Mouse (Mus musculus): ENCODE measurements around the gene Atp5g1.
"Not testable (repeated sequence)": the region's sequence is repeated elsewhere in the genome, so short reads cannot be mapped to it uniquely, and the experiment has no call there.

Gene Atp5g1

DNA sequence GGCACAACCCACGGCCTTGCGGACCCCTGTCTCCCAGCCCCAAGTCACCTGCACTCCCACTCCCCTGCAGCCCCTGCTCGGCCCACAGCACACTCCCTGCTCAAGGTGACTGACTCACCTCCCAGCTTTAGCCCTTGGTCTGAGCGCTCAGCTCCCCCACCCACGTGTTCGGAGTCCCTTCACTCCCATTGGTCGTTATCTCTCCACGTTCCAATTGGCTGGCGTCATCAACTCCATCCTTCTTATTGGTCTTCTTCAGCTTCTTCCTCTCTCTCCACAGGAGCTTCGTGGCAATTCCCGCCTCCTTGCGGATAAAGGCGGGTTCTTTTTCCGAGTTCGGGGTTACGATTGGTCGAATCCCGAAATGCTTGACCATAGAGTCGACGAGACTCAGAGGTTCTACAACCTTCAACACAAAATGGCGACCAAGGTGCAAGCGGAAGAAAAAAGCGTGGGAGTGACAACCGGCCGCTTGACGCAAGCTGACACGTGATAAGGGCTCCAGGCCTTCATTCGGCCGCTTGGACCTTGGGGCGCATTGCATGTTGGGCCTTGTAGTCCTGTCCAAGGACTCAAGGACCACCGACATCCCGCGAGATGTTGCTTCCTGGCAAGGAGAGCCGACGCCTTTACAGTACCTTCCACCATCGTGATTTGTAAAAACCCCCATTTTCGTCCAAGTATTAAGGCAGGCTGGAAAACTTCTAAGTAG lies at the start of gene Atp5g1:
Gene Atp5g1 (minus strand): TSS at position 162 of the 712 bp plus-strand sequence.
- peak; percentile 88 for DNase-seq

- peak; percentile 25 for DNase-seq
Measured at GRCm38 (mm10) chr11:96124052-96124914, 48.8 kb upstream of the Atp5g1 start.

DNA sequence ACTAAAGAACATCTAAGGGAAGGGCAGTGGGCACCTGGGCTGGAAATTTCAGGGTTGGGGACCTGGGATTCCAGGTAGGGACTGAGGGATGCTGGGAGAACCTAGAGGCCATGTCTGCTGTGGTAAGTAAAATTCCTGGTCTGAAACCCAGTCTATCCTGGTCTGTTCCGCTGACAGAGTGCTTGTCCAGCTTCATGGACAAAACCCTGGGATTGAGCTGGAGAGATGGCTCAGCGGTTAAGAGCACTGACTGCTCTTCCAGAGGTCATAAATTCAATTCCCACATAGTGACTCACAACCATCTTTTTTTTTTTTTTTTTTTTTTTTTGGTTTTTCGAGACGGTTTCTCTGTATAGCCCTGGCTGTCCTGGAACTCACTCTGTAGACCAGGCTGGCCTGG lies 47.3 kb upstream of the Atp5g1 start:
- not testable (repeated sequence) for DNase-seq

- DNase-seq = no peak
Measured at GRCm38 (mm10) chr11:96119401-96119800, 43.9 kb upstream of the Atp5g1 start.

GRCm38 (mm10) chr11:96116925-96117324 lies 41.5 kb upstream of the Atp5g1 start:
- not testable (repeated sequence) for DNase-seq

GRCm38 (mm10) chr11:96116116-96116515 lies 40.6 kb upstream of the Atp5g1 start:
- DNase-seq = no peak

GRCm38 (mm10) chr11:96115416-96115815 lies 39.9 kb upstream of the Atp5g1 start:
- no peak for DNase-seq

DNA sequence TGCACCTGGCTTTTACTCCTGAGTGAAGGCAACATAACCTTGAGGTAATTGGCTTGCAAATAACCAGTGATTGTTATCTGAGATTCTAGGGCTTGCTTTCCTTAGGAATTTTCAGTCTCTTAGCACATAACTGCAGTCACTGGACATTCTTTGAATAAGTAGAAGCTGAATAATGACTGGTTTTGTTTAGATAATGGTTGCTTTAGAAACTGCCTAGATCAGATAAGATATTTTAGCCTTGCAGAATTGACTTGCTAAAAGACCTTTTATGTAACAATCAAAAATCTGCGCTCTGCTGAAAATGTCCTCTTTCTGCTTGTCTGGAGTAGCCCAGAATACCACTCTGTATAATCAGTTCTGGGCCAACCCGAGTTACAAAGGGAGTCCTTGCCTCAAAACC lies 38.6 kb upstream of the Atp5g1 start:
- DNase-seq = no peak

DNA sequence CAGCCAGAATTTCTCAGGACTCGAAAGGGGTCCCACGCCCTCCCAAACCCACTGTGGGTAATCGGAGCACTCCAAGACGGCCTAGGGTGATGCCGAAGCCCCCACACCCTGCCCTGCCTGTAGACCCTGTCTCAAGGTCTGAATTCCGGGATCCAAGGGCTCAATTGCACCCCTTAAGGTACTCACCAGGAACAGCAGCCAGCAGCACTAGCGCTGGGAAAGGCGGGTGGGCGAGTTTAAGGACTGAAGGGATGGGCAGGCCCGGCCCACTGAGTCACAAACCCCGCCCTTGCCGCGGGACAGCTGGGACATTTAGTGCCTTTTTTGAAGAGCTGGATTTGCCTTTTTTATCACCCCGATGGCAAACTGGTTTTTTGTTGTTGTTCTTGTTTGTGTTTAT lies 36.3 kb upstream of the Atp5g1 start, which contains the start of gene Calcoco2:
Gene Calcoco2 (minus strand): TSS at position 214 of the 400 bp plus-strand sequence.
- DNase-seq = no peak

- not testable (repeated sequence) for DNase-seq
Measured at GRCm38 (mm10) chr11:96110950-96111349, 35.5 kb upstream of the Atp5g1 start.

DNA sequence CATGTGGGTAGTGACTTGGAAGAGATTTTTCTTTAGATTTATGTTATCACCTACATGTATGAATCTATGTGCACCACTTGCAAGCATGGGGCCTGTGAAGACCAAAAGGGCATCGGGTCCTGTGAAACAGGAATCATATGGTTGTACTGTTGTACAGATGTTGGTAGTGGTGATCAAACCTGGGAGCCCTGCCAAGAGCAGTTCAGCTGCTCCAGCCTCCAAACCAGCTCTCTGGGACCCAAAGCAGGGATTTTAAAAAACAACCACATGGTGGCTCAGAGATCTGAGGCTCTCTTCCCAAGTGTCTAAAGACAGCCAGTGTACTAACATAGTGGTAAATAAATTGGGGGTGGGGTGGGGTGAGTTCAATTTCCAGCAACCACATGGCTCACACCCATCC lies 32.9 kb upstream of the Atp5g1 start:
- DNase-seq = no peak

DNA sequence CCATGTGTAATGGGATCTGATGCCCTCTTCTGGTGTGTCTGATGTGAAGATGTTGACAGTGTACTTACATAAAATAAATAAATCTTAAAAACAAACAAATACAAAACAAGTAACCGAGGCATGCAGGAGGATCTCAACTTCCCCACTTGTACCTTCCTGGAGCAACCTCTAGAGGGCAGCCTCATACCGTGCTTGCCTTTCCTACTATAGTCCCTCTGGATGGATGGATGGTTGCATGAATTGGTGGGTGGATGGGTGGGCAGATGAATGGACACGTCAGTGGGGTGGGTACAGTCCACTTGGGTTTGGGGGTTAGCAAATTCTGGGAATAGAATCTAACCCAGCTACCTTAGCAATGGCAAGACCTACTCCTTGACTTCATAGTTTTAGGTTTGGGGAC lies 17.9 kb upstream of the Atp5g1 start:
- DNase-seq = peak; percentile 20

GRCm38 (mm10) chr11:96092674-96093291 lies 17.3 kb upstream of the Atp5g1 start:
- DNase-seq = no peak

- no peak for DNase-seq
Measured at GRCm38 (mm10) chr11:96091073-96091472, 15.6 kb upstream of the Atp5g1 start.

GRCm38 (mm10) chr11:96087981-96088380 lies 12.5 kb upstream of the Atp5g1 start:
- no peak for DNase-seq

GRCm38 (mm10) chr11:96082682-96083081 lies 7.2 kb upstream of the Atp5g1 start:
- DNase-seq = no peak

- no peak for DNase-seq
Measured at GRCm38 (mm10) chr11:96080736-96081135, 5.3 kb upstream of the Atp5g1 start.

DNA sequence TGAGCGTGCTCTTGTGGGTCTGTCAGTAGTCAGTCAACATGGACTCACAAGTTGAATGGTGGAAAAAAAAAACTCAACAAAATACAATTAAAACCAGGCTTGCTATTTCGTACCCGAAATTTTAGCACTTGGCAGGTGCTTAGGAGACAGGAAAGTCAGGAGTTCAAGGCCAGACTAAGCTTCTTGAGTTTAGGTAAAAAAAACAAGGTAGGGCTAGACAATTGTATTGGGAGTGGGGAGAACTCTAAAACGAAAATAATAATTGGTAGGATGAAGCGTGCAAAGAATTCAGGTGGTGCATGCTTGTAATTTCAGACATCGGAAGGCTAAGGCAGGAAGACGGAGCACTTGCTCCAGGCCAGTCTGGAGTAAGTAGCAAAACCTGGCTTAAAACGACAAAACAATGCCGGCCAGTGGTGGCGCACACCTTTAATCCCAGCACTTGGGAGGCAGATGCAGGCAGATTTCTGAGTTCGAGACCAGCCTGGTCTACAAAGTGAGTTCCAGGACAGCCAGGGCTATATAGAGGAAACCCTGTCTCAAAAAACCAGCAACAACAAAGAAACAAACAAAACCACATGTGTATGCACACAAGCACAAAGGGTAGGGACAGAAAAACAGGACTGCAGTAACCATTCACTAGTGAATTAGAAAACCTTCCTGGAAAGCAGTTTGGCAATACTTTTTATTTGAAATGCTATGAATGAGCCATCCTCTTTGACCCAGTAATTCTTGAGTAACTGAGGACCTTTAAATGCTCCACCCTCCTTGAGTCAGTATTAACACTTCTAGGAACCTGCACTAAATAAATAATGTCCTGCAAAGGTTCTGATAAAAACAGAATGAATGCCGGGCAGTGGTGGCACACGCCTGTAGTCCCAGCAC lies 993 bp upstream of the Atp5g1 start:
- no peak for DNase-seq

- no peak for DNase-seq
Measured at GRCm38 (mm10) chr11:96075177-96075508, 327 bp downstream of the Atp5g1 start.

DNA sequence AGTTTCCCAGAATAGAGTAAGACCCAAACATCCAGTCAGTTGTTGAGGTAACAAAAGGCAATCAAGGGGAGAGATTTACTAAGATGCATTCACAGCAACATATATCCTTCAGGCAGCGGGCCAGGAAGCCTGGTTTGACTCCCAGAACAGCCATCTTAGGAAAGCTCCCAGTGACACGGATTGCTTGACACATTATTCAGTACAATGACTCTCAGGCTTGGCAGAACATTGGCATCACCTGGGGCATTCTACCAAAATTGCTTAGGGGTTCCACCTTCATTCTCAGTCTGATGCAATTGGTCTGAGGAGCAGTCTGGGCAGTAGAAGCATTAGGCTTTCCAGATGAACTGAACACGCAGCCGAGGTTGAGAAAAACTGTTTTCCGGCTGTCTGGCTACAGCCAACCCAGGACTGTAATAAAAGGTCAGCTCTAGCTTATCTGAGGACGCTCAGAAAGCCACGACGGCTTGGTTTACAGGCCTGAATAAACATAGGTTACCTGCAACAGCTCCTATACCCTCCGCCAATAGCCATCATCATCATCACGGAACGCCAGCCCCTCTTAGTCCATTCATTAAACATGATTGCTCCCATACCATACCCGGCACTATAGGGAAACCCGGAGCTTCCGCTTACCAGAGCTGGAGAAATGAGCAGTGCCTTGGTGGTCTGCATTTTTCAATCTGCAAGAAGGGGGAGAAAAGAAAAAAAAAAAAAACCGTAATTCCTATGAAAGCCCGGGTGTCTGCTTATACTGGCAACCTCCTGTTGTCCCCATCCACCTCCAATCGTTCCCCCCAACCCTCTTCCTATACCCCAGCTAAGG lies 906 bp downstream of the Atp5g1 start:
- peak; percentile 44 for DNase-seq

DNA sequence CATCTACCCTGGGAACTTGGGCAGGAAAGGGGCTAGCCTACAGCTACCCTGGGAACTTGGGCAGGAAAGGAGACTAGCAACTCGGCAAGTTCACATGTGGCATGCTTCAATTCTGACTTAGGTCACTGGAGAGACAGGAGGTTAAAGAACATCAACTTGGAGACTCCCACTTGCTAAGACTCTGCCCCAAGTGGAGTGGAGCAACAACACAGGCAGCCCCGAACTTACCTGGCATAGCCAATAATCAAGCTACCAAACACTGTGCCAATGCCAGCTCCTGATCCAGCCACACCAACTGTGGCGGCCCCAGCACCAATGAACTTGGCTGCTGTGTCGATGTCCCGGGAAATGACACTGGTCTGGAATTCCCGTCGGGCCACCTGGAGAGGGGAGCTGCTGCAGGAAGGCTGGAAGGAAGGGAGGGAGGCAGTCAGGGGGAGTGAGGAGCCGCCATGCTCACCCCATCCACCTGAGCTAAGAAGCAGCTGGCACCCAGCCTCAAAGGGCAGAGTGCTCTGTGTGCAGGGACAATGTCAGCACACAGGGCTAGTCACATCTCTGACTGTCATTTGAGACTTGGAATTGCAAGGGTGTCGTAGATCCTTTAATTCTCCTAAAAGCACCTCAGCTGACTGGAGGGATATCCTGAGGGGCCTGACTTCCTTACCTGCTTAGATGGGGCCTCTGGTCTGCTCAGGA lies 2.0 kb downstream of the Atp5g1 start:
- DNase-seq = no peak

Data from right cerebral cortex, postnatal 4 days (tissue).